Mouse (Mus musculus) midbrain, embryonic 11.5 days (tissue): ENCODE measurements around the gene Dnttip1. TPM values are rescaled to one million over a fixed set of nuclear protein-coding genes. Genes with fewer than 3 reads are reported as not detected.

Source experiments
- ATAC-seq: fragments of 200-750 bp; cut with Nextera tagmentation; 2 replicates; pipeline ENCODE4 v1.8.0; 2017; ENCODE audit warnings: moderate TSS enrichment, moderate library complexity; ENCODE audit not compliant: low FRiP score
- DNase-seq: peaks from one replicate; pipeline ENCODE4 v3.0.0; 2015; ENCODE audit warnings: low spot score; ENCODE audit errors: missing footprints
- H3K27ac ChIP-seq: fragments of 300-500 bp; sonication (generic); 2 replicates; pipeline ENCODE4 v1.5.1; 2014; ENCODE audit warnings: low read depth, low read length
- H3K27me3 ChIP-seq: fragments of 300-500 bp; sonication (generic); 2 replicates; pipeline ENCODE4 v1.6.1; 2014; ENCODE audit warnings: mild to moderate bottlenecking, low read length, moderate library complexity, mixed read lengths; ENCODE audit not compliant: control insufficient read depth, insufficient read depth
- H3K36me3 ChIP-seq: fragments of 300-500 bp; sonication (generic); 2 replicates; pipeline ENCODE4 v1.6.1; 2014; ENCODE audit warnings: mild to moderate bottlenecking, low read length, moderate library complexity, mixed read lengths; ENCODE audit not compliant: control insufficient read depth, insufficient read depth
- H3K4me1 ChIP-seq: fragments of 300-500 bp; sonication (generic); 2 replicates; pipeline ENCODE4 v1.6.1; 2014; ENCODE audit warnings: low read length; ENCODE audit not compliant: control insufficient read depth, insufficient read depth
- H3K4me2 ChIP-seq: fragments of 300-500 bp; sonication (generic); 2 replicates; pipeline ENCODE4 v1.6.1; 2014; ENCODE audit warnings: mild to moderate bottlenecking, moderate library complexity
- H3K4me3 ChIP-seq: fragments of 300-500 bp; sonication (generic); 2 replicates; pipeline ENCODE4 v1.5.1; 2014; ENCODE audit warnings: low read depth, low read length
- H3K9ac ChIP-seq: fragments of 300-500 bp; sonication (generic); 2 replicates; pipeline ENCODE4 v1.6.1; 2014; ENCODE audit warnings: low read length
- H3K9me3 ChIP-seq: fragments of 300-500 bp; sonication (generic); 2 replicates; pipeline ENCODE4 v1.6.1; 2016; ENCODE audit warnings: low read length; ENCODE audit not compliant: control insufficient read depth
- WGBS: fragments of 180-500 bp; shearing (Covaris S2); extraction: QIAGEN DNeasy Blood & Tissue Kit; methylation state at CpG from one replicate; pipeline ENCODE4 v1.1.7; 2014; 5-methylcytosine and 5-hydroxymethylcytosine counted together
- polyA plus RNA-seq: library from polyadenylated mRNA; unstranded; fragments of >200 nt; fragmentation: Nextera tagmentation; extraction: Ambion mirVana; gene quantifications from 2 replicates; pipeline ENCODE4 v1.2.1, GENCODE M21; 2014

Gene Dnttip1
- polyA plus RNA-seq, 1 experiment from 2014 or later, result 75.9 TPM

DNA sequence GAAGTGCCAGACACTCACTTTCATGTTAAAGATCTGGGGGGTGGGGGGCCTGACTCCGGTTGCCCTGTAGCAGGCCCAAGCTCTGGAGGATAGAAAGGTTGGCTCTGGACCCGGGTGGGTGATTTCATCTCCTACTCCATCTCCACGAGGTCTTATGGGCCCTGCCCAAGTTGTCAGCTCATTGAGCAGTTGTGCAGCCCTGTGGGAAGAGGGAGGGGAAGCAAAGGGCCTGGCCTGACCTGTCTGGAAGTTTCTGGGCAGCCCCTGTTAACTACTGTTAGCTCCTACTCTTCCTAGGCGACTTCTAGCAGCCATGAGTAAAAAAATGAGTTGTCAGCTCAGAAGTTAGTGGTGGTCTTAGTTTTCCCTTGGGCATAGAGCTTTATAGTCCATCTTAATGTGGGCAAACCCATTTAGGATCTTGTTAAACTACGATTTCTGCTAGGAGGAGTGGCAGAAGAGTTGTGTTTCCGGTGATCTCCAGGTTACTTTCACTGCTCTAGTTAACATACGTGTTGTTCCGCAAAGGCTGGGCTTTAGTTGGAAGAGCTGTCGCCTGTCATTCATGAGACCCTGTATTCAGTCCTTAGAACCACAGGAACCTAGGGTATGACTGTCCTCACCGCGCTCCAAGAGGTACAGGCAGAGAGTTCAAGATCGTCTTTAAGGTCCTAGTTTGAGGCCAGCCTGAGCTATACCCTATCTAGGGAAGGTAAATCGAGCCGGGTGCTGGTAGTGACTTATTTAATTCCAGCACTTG lies 27.6 kb downstream of the Dnttip1 start:
- no peak overlapping the region for H3K4me2 ChIP-seq
- H3K9ac ChIP-seq, result no peak overlapping the region
- H3K27me3 ChIP-seq, result no peaks in the 10 kb centered on the region
- peaks cover 20% of the 10 kb centered on the region for H3K4me1 ChIP-seq
- peaks cover 12% of the 10 kb centered on the region for H3K36me3 ChIP-seq
- no peak for DNase-seq
- no peaks in the 10 kb centered on the region for H3K9me3 ChIP-seq
- H3K4me3 ChIP-seq, result no peak overlapping the region
- H3K27ac ChIP-seq, result no peak overlapping the region
- no peak for ATAC-seq
- 77% methylated on average over 14 of the region's 14 CpGs for WGBS

GRCm38 (mm10) chr2:164773989-164774364 lies 28.2 kb downstream of the Dnttip1 start:
- ATAC-seq (no peak), DNase-seq (no peak)
- Histone ChIP-seq H3K27ac (no peak overlapping the region), H3K9ac (no peak overlapping the region), H3K9me3 (no peaks in the 10 kb centered on the region), H3K4me2 (no peak overlapping the region), H3K36me3 (peaks cover 12% of the 10 kb centered on the region), H3K4me1 (peaks cover 20% of the 10 kb centered on the region), H3K4me3 (no peak overlapping the region), H3K27me3 (no peaks in the 10 kb centered on the region)
- 90% methylated on average over 5 of the region's 5 CpGs for WGBS

- Histone ChIP-seq H3K4me3 (no peak overlapping the region), H3K4me2 (no peak overlapping the region), H3K27me3 (no peaks in the 10 kb centered on the region), H3K4me1 (peaks cover 10% of the 10 kb centered on the region), H3K9me3 (no peaks in the 10 kb centered on the region), H3K27ac (no peak overlapping the region), H3K9ac (no peak overlapping the region), H3K36me3 (peaks cover 12% of the 10 kb centered on the region)
- no peak for DNase-seq
- 89% methylated on average over 6 of the region's 6 CpGs for WGBS
- ATAC-seq, result no peak
Observed at GRCm38 (mm10) chr2:164776130-164776529, 30.3 kb downstream of the Dnttip1 start.

GRCm38 (mm10) chr2:164776801-164777200 lies 31.0 kb downstream of the Dnttip1 start:
- peaks cover 7% of the 10 kb centered on the region for H3K36me3 ChIP-seq
- no peak overlapping the region for H3K27ac ChIP-seq
- H3K27me3 ChIP-seq, result no peaks in the 10 kb centered on the region
- no peaks in the 10 kb centered on the region for H3K9me3 ChIP-seq
- DNase-seq (no peak), ATAC-seq (no peak)
- peaks cover 5% of the 10 kb centered on the region; the same call in 1 of the 2 replicates for H3K4me1 ChIP-seq
- 64% methylated on average over 17 of the region's 17 CpGs for WGBS
- no peak overlapping the region for H3K4me3 ChIP-seq
- no peak overlapping the region for H3K9ac ChIP-seq
- no peak overlapping the region for H3K4me2 ChIP-seq

DNA sequence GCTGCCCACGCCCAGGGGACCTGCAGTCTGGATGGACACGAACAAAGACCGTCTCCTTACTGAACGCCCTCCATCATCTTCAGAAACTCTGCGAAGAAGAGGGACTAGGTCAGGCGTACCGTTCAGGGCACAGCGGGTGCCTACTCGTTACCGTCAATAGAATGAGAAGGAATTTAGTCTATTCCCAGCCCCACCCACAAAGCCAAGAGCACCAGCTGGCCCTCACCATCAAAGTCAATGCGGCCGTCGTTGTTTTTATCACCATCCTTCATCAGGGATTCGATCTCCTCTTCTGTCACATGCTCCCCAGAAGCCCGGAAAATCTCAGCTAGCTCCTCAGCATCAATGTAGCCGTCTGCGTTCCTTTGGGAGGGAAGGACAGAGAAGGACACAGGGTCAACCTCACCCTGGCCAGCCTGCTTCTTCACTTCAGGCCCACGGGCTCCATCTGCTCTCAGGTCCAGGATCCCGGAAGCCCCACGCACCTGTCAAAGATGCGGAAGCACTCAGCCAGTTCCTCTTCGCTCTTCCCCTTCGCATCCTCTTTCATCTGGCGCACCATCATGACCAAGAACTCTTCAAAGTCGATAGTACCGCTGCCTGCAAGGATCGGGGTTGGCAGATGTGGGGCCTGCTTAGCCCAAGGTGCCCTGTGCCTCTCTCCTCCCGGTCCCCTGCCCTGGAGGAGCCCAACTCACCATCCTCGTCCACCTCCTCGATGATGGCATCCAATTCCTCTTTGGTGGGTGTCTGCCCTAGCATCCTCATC lies 31.6 kb downstream of the Dnttip1 start:
- no peaks in the 10 kb centered on the region for H3K9me3 ChIP-seq
- H3K4me2 ChIP-seq, result no peak overlapping the region
- no peaks in the 10 kb centered on the region for H3K27me3 ChIP-seq
- WGBS, result 83% methylated on average over 30 of the region's 30 CpGs
- no peaks in the 10 kb centered on the region for H3K4me1 ChIP-seq
- H3K9ac ChIP-seq, result no peak overlapping the region
- no peak overlapping the region for H3K27ac ChIP-seq
- no peak overlapping the region for H3K4me3 ChIP-seq
- peaks cover under 1% of the 10 kb centered on the region; the same call in 1 of the 2 replicates for H3K36me3 ChIP-seq
- ATAC-seq (no peak), DNase-seq (no peak)

GRCm38 (mm10) chr2:164778015-164778287 lies 32.2 kb downstream of the Dnttip1 start:
- Histone ChIP-seq H3K4me1 (no peaks in the 10 kb centered on the region), H3K36me3 (no peaks in the 10 kb centered on the region), H3K27ac (no peak overlapping the region), H3K9me3 (no peaks in the 10 kb centered on the region), H3K4me3 (no peak overlapping the region), H3K4me2 (no peak overlapping the region), H3K27me3 (no peaks in the 10 kb centered on the region), H3K9ac (no peak overlapping the region)
- DNase-seq (no peak), ATAC-seq (no peak)
- WGBS, result 93% methylated on average over 11 of the region's 11 CpGs

- WGBS, result 88% methylated on average over 7 of the region's 7 CpGs
- H3K36me3 ChIP-seq, result no peaks in the 10 kb centered on the region
- no peak overlapping the region for H3K9ac ChIP-seq
- H3K4me3 ChIP-seq, result no peak overlapping the region
- H3K4me1 ChIP-seq, result no peaks in the 10 kb centered on the region
- no peaks in the 10 kb centered on the region for H3K9me3 ChIP-seq
- no peak overlapping the region for H3K27ac ChIP-seq
- ATAC-seq (no peak), DNase-seq (no peak)
- no peak overlapping the region for H3K4me2 ChIP-seq
- H3K27me3 ChIP-seq, result no peaks in the 10 kb centered on the region
Observed at GRCm38 (mm10) chr2:164778809-164779208, 33.0 kb downstream of the Dnttip1 start.

DNA sequence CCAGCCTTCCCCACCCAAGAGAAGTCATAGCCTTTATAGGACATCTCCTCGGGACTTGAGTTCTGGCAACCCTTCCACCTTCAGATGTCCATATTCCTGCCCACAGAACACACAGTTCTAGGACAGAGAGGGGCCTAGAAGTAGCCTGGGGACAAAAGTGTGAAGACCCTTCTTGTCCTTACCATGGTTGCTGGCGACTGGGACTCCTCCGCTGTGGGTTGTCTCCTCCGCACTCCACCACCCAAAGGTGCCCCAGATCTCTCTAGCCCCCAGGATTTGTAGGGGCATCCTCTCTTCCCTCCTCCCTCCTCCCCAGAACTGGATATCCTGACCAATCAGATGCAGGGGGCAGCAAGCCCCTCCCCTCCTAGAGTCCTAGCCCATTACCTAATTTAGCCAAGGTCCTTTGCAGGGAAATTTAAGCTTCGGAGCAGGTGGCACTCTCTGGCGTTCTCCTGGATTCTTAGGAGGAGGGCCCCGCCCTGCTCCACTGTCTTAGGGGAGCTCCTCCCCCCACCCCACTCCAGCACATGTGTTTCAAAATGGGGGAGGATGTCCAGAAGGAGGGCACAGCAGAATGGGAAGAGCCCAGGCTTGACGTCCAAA lies 33.8 kb downstream of the Dnttip1 start, which contains the start of gene Tnnc2:
TSS of gene Tnnc2 (minus strand) at position 487 of the 606 bp plus-strand sequence.
- Histone ChIP-seq H3K9ac (no peak within 1 kb of the TSS), H3K27ac (no peak within 1 kb of the TSS), H3K4me2 (no peak within 1 kb of the TSS), H3K27me3 (no peaks in the 10 kb centered on the region), H3K36me3 (no peaks in the 10 kb centered on the region), H3K4me3 (no peak within 1 kb of the TSS), H3K4me1 (no peaks in the 10 kb centered on the region), H3K9me3 (no peaks in the 10 kb centered on the region)
- ATAC-seq (no peak), DNase-seq (no peak)
- WGBS, result 72% methylated on average over 8 of the region's 8 CpGs

GRCm38 (mm10) chr2:164781876-164782275 lies 36.1 kb downstream of the Dnttip1 start:
- H3K36me3 ChIP-seq, result no peaks in the 10 kb centered on the region
- H3K4me3 ChIP-seq, result no peak overlapping the region
- ATAC-seq, result no peak
- no peak overlapping the region for H3K9ac ChIP-seq
- no peaks in the 10 kb centered on the region for H3K9me3 ChIP-seq
- no peak overlapping the region for H3K27ac ChIP-seq
- no peak overlapping the region for H3K4me2 ChIP-seq
- peaks cover 8% of the 10 kb centered on the region for H3K4me1 ChIP-seq
- DNase-seq, result no peak
- H3K27me3 ChIP-seq, result no peaks in the 10 kb centered on the region
- 70% methylated on average over 4 of the region's 4 CpGs for WGBS
